Mouse (Mus musculus) megakaryocyte, adult 5-6 weeks (primary cell): ENCODE data around the gene Aunip. TPM values are rescaled to one million over a fixed set of nuclear protein-coding genes. Genes with fewer than 3 reads are reported as not detected.
A peak's percentile ranks its signal among the peaks of the same experiment; 100 is the strongest.

ENCODE experiments used
- ATAC-seq: 2 replicates; pipeline ENCODE4 v1.8.0; 2016; ENCODE audit warnings: mild to moderate bottlenecking, inconsistent platforms; ENCODE audit not compliant: poor library complexity, severe bottlenecking
- total RNA-seq, 2 experiments: library from RNA; stranded (forward) in 1 of 2; stranded (reverse) in 1 of 2; fragments of 153-499, 151-499 nt in 1 of 2; fragments of 221-1000, 200-1000 nt in 1 of 2; gene quantifications; 2 replicates each; pipeline versions ENCODE4 v1.2.3 to v1.2.4; 2015 to 2017

The Aunip gene
- 3.7 and 3.9 TPM in 2 replicates for total RNA-seq (2015)
- total RNA-seq (2017): 12.6 and 17.0 TPM in 2 replicates

DNA sequence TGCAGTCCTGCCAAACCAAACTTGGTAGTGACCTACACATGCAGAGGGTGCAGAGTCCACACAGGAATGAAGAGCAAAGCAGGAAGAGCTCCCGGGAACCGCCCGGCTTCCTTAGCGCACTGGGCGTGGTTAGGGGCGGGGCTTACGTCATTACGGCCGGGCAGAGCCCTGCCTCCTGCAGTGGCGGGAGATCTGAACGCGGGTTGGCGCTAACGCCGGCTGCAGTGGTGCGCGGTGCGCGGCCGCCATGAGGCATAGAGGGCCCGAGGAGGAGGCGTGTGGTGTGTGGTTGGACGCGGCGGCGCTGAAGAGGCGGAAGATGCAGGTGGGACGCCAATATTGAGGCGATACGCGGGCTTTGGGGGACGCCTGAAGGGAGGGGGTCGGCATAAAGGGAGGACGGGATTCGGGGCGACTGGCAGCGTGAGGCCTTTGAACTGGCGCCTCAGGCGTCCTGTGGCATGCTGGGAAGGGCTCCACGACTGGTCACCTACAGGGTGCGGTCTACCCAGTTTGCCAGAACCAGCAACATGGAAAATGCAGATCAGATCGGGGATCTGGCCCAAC, at the start of gene Aunip:
Gene Aunip (plus strand): TSS at position 155 of the 567 bp plus-strand sequence.
- peak; percentile 94 for ATAC-seq

DNA sequence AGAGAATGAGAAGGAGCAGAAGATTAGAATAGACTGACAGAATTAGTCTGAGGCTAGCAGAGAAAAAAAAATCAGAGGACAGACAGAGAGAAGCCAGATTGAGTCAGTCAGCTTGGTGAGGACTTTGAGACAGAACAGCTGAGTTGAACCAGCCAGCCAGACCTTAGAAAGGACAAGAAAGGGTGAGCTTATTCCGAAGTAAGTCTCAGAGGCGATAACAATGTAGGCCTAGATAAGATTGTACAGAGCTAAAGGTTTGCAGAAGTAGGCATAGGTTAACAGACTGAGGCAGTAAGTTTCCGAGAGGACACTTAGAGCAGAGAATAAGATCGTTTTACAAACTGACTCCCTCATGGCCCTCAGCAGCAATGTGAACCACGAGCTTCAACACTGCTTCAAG, 49.5 kb upstream of the Aunip start:
- ATAC-seq: no peak

- ATAC-seq: no peak
These were observed 45.0 kb upstream of the Aunip start for GRCm38 (mm10) chr4:134465789-134466188.

GRCm38 (mm10) chr4:134466381-134467262, 44.2 kb upstream of the Aunip start:
- no peak for ATAC-seq

DNA sequence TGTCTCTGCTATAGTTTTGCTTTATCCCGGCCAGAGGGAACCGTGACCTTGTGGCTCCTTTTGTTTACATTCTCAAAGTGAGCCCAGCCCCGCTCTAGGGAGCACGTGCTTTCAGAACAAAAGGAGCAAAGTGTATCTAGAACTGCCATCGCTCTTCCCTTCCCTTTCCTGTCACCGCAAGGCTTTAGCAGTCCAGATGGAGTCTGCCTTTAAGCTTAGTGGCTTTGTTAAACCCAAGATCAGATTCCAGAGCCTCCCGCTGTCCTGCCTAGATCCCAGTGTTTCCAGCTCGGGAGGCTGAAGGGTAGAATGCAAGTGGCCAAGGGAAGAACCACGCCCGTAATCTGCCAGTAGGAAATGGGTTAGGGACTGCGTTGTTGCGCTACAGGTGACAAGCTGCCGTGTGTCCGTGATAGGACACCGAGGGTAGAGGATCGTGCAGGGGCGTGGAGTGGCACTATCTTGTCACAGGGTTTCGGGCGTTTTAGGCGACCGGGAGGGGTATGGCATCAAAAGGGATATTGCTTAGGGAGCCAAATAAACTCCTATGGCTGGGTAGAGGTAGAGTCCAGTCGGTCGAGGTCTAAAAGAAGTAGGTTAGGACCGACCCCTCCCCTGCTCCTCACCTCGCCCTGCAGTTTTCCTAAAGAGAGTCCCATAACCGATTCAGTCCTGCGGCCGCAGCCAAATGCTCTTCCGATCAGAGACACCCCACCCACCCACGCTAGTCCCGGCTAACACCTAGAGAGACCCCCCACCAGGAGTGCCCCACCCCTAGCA, 43.2 kb upstream of the Aunip start:
- ATAC-seq: no peak

GRCm38 (mm10) chr4:134468215-134468575, 42.6 kb upstream of the Aunip start, which contains the start of gene Stmn1:
Gene Stmn1, plus strand, starts transcription at chr4:134468320.
- peak; percentile 87 for ATAC-seq

DNA sequence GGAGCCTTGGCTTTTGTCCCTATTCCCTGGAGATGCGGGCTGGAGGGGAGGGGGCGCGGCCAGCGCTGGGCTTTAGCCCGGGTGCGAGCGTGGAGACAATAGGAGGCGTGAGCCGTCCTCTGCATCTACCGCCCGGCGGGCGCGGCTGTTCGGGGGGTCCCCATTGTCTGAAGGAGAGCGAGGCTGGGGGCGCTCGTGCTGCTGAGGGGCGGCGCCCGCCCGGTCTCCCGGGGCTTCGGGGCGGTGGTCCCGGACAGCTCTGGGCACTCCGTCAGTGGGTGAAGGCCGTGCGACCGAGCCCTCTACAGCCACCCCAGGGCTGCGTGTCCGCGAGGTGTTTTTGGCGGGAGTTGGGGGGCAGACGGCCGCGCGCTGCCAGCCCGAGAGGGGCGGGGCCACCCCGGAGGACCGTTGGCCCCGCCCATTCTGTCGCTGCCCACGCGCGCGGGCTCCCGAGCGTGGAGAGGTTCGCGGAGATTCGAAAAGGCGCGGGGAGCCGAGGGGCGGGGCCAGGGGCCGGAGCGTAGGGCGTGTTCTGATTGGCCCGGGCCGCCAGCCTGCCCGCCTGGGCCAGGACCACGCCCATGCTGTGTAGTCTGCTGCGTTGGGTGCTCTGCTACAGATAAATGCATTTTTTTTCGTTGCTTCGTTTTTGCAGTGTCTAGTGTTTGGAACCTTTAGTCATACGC, 42.1 kb upstream of the Aunip start:
- peak; percentile 94 for ATAC-seq

DNA sequence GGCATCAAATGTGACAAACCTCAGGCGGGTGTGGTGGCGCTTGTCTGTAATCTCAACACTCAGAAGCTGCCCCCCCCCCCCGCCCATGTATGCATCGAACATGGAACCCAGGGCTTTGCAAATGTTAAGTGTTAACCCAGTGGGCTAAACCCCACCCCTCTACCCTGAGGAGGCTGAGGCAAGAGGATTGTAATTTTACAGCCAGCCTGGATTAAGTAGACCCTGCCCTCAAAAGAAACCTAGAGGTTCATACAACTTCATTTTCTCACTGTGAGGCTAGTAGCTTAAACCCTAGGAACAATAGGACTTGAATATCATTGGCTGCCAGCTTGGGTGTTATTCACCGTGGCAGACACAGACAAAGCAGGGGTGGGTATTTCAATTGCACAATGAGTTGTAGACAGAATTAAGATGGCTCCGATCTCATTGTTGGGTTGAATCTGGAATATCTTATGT, 41.4 kb upstream of the Aunip start:
- no peak for ATAC-seq

GRCm38 (mm10) chr4:134469985-134470384, 40.8 kb upstream of the Aunip start:
- no peak for ATAC-seq

GRCm38 (mm10) chr4:134471469-134471868, 39.3 kb upstream of the Aunip start:
- no peak for ATAC-seq

DNA sequence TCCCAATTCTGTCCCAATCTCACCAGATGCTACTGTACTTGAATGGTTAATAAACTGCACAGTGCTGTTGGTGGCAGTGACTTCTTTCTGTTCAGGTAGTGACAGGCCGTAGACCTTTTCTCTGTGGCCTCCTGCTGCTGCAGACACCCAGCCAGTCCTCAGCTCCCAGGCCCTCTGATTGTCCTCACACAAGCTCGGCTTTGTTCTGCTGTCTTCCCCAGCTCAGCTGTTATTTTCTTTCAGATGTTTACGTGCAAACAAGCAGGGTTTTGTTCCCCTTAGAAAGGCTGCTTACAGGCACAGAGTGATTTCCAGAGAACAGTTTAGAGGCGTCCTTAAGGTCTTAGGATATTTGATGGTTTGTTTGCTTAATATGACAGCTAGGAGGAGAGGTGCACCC, 37.0 kb upstream of the Aunip start:
- ATAC-seq: no peak

DNA sequence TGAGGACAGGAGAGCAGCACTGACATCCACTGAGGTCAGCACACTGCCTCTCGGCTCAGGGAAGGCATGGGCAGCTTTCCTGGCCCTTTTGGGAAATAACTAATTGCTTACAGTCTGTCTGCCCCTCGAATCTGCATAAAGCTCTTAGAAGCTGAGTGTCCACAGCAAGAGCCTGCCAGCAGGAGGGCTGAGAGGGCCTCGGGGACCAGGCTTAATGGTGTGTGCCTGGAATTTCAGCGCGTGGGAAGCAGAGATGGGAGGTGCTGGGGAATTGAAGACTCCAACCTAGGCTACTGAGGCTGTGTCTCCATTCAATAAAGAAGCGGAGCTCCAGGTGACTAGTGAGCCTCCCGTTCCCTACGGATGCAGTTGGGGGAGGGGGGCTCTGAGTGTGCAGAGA, 36.6 kb upstream of the Aunip start:
- ATAC-seq: no peak

- no peak for ATAC-seq
These were observed 33.9 kb upstream of the Aunip start for GRCm38 (mm10) chr4:134476899-134477298.

- peak; percentile 92 for ATAC-seq
These were observed 32.8 kb upstream of the Aunip start for GRCm38 (mm10) chr4:134478031-134478430.

GRCm38 (mm10) chr4:134479839-134480238, 31.0 kb upstream of the Aunip start:
- ATAC-seq: no peak

- ATAC-seq: peak; percentile 76
These were observed 29.9 kb upstream of the Aunip start for GRCm38 (mm10) chr4:134480864-134481263.

GRCm38 (mm10) chr4:134481270-134481669, 29.5 kb upstream of the Aunip start:
- ATAC-seq: peak; percentile 13; the same call in 1 of the 2 replicates

GRCm38 (mm10) chr4:134482442-134482841, 28.4 kb upstream of the Aunip start:
- ATAC-seq: no peak

GRCm38 (mm10) chr4:134483078-134483688, 27.6 kb upstream of the Aunip start:
- ATAC-seq: no peak

- ATAC-seq: no peak
These were observed 27.1 kb upstream of the Aunip start for GRCm38 (mm10) chr4:134483696-134484095.
